Mouse (Mus musculus) liver, postnatal 0 days (tissue): ENCODE results near the gene Ghdc. TPM values are rescaled to one million over a fixed set of nuclear protein-coding genes. Genes with fewer than 3 reads are reported as not detected.

Source experiments
- ATAC-seq: fragments of 200-750 bp; cut with Nextera tagmentation; 2 replicates; pipeline ENCODE4 v1.8.0; 2017; ENCODE audit warnings: mild to moderate bottlenecking, moderate library complexity
- DNase-seq: peaks from one replicate; pipeline ENCODE4 v3.0.0-alpha.2; 2016
- H3K27ac ChIP-seq: fragments of 300-500 bp; sonication (generic); 2 replicates; pipeline ENCODE4 v1.5.1; 2014; ENCODE audit warnings: antibody characterized with exemption, moderate library complexity, mild to moderate bottlenecking, low read depth
- H3K27me3 ChIP-seq: fragments of 300-500 bp; sonication (generic); 2 replicates; pipeline ENCODE4 v1.6.1; 2014; ENCODE audit warnings: low read length, control low read depth, mixed read lengths; ENCODE audit not compliant: insufficient read depth
- H3K36me3 ChIP-seq: fragments of 300-500 bp; sonication (generic); replicated peaks from 2 replicates; pipeline ENCODE4 v1.6.1; 2014; ENCODE audit warnings: mild to moderate bottlenecking, control low read depth, low read length, moderate library complexity, mixed read lengths; ENCODE audit not compliant: insufficient read depth
- H3K4me1 ChIP-seq: fragments of 300-500 bp; sonication (generic); 2 replicates; pipeline ENCODE4 v1.6.1; 2014; ENCODE audit warnings: antibody characterized with exemption, mild to moderate bottlenecking, control low read depth; ENCODE audit not compliant: insufficient read depth
- H3K4me2 ChIP-seq: fragments of 300-500 bp; sonication (generic); 2 replicates; pipeline ENCODE4 v1.6.1; 2014; ENCODE audit warnings: low read depth, mild to moderate bottlenecking, low read length, moderate library complexity, mixed read lengths
- H3K4me3 ChIP-seq: fragments of 300-500 bp; sonication (generic); 2 replicates; pipeline ENCODE4 v1.5.1; 2014; ENCODE audit warnings: low read depth, low read length
- H3K9ac ChIP-seq: fragments of 300-500 bp; sonication (generic); replicated peaks from 2 replicates; pipeline ENCODE4 v1.6.1; 2014; ENCODE audit warnings: mild to moderate bottlenecking, moderate library complexity
- H3K9me3 ChIP-seq: fragments of 300-500 bp; sonication (generic); 2 replicates; pipeline ENCODE4 v1.6.1; 2016; ENCODE audit warnings: mild to moderate bottlenecking, control low read depth, low read length, mixed read lengths
- CTCF ChIP-seq: sonication (generic); IDR thresholded peaks from 2 replicates; pipeline ENCODE4 v1.5.1; 2016; ENCODE audit warnings: antibody characterized with exemption, low read depth
- EP300 ChIP-seq: IDR thresholded peaks from 2 replicates; pipeline ENCODE4 v1.6.1; 2016; ENCODE audit warnings: antibody characterized with exemption, low read depth, mild to moderate bottlenecking
- WGBS: fragments of 180-500 bp; shearing (Covaris S2); extraction: QIAGEN DNeasy Blood & Tissue Kit; methylation state at CpG from one replicate; pipeline ENCODE4 v1.1.7; 2014; ENCODE audit not compliant: insufficient replicate concordance; 5-methylcytosine and 5-hydroxymethylcytosine counted together
- polyA plus RNA-seq: library from polyadenylated mRNA; unstranded; fragments of >200 nt; fragmentation: Nextera tagmentation; extraction: Ambion mirVana; gene quantifications from 2 replicates; pipeline ENCODE4 v1.2.1, GENCODE M21; 2015

Gene Ghdc
- polyA plus RNA-seq, 1 experiment from 2014 or later, result 1.9 TPM

DNA sequence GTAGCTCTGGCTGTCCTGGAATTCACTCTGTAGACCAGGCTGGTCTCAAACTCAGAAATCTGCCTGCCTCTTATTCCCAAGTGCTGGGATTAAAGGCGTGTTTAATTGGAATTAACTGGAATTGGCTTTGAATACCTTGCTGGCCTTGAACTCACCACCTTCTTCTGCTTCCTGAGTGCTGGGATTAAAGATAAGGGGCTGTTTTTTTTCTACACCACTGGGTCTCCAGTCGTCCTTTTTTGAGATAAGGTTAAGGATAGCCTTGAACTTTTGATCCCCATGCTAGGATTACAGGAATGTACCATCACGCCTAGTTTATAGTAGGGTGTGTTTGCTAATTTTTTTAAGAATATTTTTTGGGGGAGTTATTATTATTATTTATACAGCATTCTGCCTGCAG lies 7.3 kb upstream of the Ghdc start:
- no peak for DNase-seq
- WGBS, result 60% methylated on average over 3 of the region's 3 CpGs
- no peak overlapping the region for H3K27ac ChIP-seq
- H3K9me3 ChIP-seq, result no peaks in the 10 kb centered on the region
- H3K4me3 ChIP-seq, result no peak overlapping the region
- no peak overlapping the region for H3K4me2 ChIP-seq
- peaks cover 26% of the 10 kb centered on the region for H3K36me3 ChIP-seq
- TF ChIP-seq EP300 (no peak), CTCF (no peak)
- H3K27me3 ChIP-seq, result no peaks in the 10 kb centered on the region
- ATAC-seq, result no peak
- H3K4me1 ChIP-seq, result no peaks in the 10 kb centered on the region
- H3K9ac ChIP-seq, result no peak overlapping the region

DNA sequence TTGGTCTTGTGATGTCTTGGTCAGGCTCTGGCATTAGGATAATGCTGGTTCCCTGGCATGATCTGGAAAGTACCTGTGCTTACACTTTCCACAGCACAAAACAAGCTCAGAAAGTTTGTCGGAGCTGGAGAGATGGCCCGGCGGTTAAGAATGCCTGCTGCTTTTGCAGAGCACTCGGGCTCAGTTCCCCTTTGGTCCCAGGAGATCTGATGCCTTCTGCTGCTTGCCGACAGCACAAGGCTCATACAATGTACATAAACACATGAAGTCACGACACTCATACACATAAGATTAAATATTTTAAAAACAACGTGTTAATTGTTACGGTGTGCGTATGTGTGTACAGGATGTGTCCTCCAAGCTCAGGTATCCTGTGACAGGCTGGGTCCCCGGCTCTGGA lies 5.2 kb upstream of the Ghdc start:
- WGBS, result 75% methylated on average over 10 of the region's 10 CpGs
- Histone ChIP-seq H3K9me3 (no peaks in the 10 kb centered on the region), H3K9ac (no peak overlapping the region), H3K4me3 (no peak overlapping the region), H3K27me3 (no peaks in the 10 kb centered on the region), H3K4me1 (peaks cover 2% of the 10 kb centered on the region; the same call in 1 of the 2 replicates), H3K36me3 (peaks cover 13% of the 10 kb centered on the region), H3K27ac (peak overlapping the region; percentile 44), H3K4me2 (no peak overlapping the region)
- TF ChIP-seq CTCF, result no peak
- no peak for TF ChIP-seq EP300
- ATAC-seq, result 0 out of 2 replicates have a peak, but pooled peaks have one; percentile 19
- DNase-seq, result no peak

DNA sequence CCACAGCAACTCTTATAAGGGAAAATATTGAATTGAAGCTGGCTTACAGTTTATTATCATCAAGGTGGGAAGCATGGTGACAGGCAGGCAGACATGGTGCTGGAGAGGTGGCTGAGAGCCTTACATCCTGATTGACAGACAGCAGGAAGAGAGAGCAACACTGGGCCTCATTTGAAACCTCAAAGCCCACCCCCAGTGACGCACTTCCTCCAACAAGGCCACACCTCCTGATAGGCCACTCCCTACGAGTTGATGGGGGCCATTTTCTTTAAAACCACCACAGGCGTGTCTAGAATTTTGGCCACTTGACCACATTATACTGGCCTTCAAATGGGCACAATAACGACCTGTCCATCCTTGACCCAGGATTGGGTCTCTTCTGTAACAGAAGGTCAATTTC lies 3.5 kb upstream of the Ghdc start:
- DNase-seq (no peak), ATAC-seq (no peak)
- no peak overlapping the region for H3K9ac ChIP-seq
- H3K9me3 ChIP-seq, result no peaks in the 10 kb centered on the region
- 71% methylated on average over 4 of the region's 4 CpGs for WGBS
- H3K4me3 ChIP-seq, result no peak overlapping the region
- no peaks in the 10 kb centered on the region for H3K27me3 ChIP-seq
- H3K4me1 ChIP-seq, result peaks cover 9% of the 10 kb centered on the region
- TF ChIP-seq EP300 (no peak), CTCF (no peak)
- no peak overlapping the region for H3K27ac ChIP-seq
- no peaks in the 10 kb centered on the region; the same call in 1 of the 2 replicates for H3K36me3 ChIP-seq
- H3K4me2 ChIP-seq, result no peak overlapping the region

DNA sequence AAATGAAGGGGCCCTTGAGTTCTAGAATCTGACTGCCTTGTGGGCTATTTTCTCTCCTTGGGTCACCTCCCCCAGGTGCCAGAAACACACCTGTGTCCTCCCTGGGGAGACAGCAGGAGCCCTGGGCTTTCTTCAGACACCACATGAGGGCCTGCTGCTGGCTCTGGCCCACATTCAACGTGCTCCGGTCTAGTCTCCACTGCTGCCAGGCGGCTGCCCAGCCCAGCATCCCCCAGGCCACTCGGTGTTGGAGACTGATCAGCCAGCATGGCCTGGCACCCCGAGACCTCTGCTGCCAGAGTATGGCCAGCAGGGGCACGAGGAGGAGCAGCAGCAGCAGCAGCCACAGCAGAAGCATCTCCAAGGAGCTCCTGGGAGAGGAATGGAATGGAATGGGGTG lies 777 bp downstream of the Ghdc start:
- WGBS, result 53% methylated on average over 6 of the region's 6 CpGs
- Histone ChIP-seq H3K4me1 (peaks cover 9% of the 10 kb centered on the region), H3K36me3 (no peaks in the 10 kb centered on the region; the same call in 1 of the 2 replicates), H3K4me3 (peak overlapping the region; percentile 67), H3K27ac (no peak overlapping the region), H3K9ac (peak overlapping the region; percentile 69; the same call in 1 of the 2 replicates), H3K27me3 (no peaks in the 10 kb centered on the region), H3K9me3 (no peaks in the 10 kb centered on the region), H3K4me2 (peak overlapping the region; percentile 77)
- ATAC-seq, result no peak
- DNase-seq, result no peak
- TF ChIP-seq CTCF (no peak), EP300 (no peak)

- DNase-seq (no peak), ATAC-seq (no peak)
- H3K4me3 ChIP-seq, result no peak overlapping the region
- H3K9me3 ChIP-seq, result no peaks in the 10 kb centered on the region
- 86% methylated on average over 5 of the region's 5 CpGs for WGBS
- peaks cover 9% of the 10 kb centered on the region for H3K4me1 ChIP-seq
- H3K4me2 ChIP-seq, result no peak overlapping the region
- no peak overlapping the region for H3K27ac ChIP-seq
- no peaks in the 10 kb centered on the region for H3K27me3 ChIP-seq
- H3K9ac ChIP-seq, result no peak overlapping the region
- H3K36me3 ChIP-seq, result no peaks in the 10 kb centered on the region; the same call in 1 of the 2 replicates
- TF ChIP-seq CTCF (no peak), EP300 (no peak)
Measured at GRCm38 (mm10) chr11:100767871-100768270, 2.9 kb downstream of the Ghdc start.

GRCm38 (mm10) chr11:100766726-100767125 lies 4.0 kb downstream of the Ghdc start:
- H3K27me3 ChIP-seq, result peaks cover 8% of the 10 kb centered on the region; the same call in 1 of the 2 replicates
- WGBS, result 78% methylated on average over 9 of the region's 9 CpGs
- H3K4me1 ChIP-seq, result peaks cover 12% of the 10 kb centered on the region
- DNase-seq (no peak), ATAC-seq (no peak)
- H3K27ac ChIP-seq, result no peak overlapping the region
- TF ChIP-seq CTCF (no peak), EP300 (no peak)
- H3K9ac ChIP-seq, result no peak overlapping the region
- H3K4me2 ChIP-seq, result no peak overlapping the region
- H3K9me3 ChIP-seq, result no peaks in the 10 kb centered on the region
- H3K36me3 ChIP-seq, result no peaks in the 10 kb centered on the region; the same call in 1 of the 2 replicates
- H3K4me3 ChIP-seq, result no peak overlapping the region

GRCm38 (mm10) chr11:100762831-100763230 lies 7.9 kb downstream of the Ghdc start, which contains the start of gene Hcrt:
TSS of gene Hcrt (minus strand) at chr11:100762931.
- Histone ChIP-seq H3K4me2 (peak within 1 kb of the TSS; percentile 70), H3K4me3 (peak within 1 kb of the TSS; percentile 42), H3K4me1 (peaks cover 15% of the 10 kb centered on the region), H3K9ac (0 out of 2 replicates have a peak within 1 kb of the TSS, but pooled peaks have one; percentile 44), H3K27me3 (peaks cover 34% of the 10 kb centered on the region), H3K27ac (no peak within 1 kb of the TSS), H3K9me3 (no peaks in the 10 kb centered on the region), H3K36me3 (no peaks in the 10 kb centered on the region)
- TF ChIP-seq EP300, result no peak
- no peak for TF ChIP-seq CTCF
- 78% methylated on average over 7 of the region's 7 CpGs for WGBS
- ATAC-seq (no peak), DNase-seq (no peak)
